Mouse (Mus musculus) right cerebral cortex, adult 2 months (tissue): ENCODE measurements around the gene Igfbp7.

Experiments
- DNase-seq, 2 experiments: peaks; one replicate each; pipeline ENCODE4 v3.0.0; 2021 to 2022; ENCODE audit warnings: low spot score in 2 of 2

The Igfbp7 gene

GRCm38 (mm10) chr5:77380321-77380901 is 27.4 kb downstream of the Igfbp7 start:
- no peak for DNase-seq

DNA sequence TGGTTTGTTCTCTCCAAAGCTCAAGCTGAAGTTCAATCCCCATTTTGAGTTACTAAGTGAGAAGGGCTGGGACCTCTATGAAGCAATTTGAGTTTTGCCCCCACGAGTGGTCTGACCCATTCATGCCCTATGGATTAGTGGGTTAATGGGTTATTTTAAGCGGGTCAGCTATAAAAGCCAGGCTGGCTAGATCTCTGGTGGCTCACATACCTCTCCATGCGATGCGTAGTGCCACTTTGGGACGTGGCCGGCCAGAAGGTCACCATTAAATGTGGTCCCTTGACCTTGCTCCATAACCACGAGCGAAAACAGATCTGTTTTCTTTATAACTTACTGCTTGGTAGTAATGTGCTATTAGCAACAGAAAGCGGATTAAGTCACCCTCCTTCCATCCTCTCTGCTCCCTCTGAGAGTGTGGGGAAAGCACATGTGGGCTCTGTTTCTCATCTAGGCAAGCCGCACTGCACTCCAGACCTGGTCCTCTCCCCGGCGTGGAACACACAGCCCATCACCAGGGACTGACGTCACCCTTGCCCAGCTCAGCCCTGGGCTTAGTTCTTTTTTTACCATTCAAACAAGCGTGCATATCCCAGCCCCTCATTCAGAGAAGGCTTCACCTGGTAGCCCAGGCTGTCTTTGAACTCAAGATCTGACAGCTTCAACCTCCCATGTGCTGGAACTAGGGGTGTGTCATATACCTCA is 28.3 kb downstream of the Igfbp7 start:
- no peak for DNase-seq

DNA sequence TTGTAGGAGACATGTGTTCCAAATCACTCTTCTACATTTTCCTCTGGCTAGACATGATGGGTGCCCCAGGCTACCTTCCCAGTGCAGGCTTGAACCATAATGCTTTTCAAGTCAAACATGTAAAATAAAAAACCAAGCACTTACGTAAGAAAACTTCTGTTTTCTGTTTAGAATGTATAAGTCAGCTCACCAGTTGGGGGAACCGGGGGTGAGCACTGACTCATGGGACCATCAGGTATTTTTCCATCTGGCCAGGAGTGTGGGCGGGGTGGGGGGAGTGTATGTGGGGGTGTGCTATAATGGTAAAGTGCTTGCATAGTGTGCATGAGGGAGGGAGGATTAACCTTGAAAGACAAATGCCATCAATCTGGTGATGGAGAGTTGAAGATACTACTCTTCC is 29.8 kb downstream of the Igfbp7 start:
- peak in 1 of 2 experiments; percentile 20 for DNase-seq

- no peak for DNase-seq
These were observed 32.3 kb downstream of the Igfbp7 start for GRCm38 (mm10) chr5:77375546-77375945.

GRCm38 (mm10) chr5:77374945-77375344 is 32.9 kb downstream of the Igfbp7 start:
- no peak for DNase-seq

DNA sequence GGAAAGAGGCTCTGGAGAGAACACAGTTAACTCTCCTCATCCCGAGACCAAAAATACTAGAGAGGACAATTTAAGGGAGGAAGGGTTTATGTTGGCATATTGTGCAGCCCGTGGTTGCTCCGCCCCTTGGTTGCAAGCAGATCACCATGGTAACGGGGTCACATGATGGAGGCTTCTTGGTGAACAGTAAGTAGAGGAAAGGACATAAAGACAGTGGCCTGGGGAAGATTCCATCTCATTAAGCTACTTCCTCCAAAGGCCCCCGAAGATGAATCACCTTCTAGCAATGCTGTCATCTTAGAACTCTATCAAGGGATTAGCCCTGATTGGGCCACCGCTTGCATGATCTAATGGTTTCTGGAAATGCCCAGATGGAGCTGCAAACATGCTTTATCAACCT is 35.1 kb downstream of the Igfbp7 start:
- DNase-seq = no peak

GRCm38 (mm10) chr5:77372242-77372641 is 35.6 kb downstream of the Igfbp7 start:
- no peak for DNase-seq

DNA sequence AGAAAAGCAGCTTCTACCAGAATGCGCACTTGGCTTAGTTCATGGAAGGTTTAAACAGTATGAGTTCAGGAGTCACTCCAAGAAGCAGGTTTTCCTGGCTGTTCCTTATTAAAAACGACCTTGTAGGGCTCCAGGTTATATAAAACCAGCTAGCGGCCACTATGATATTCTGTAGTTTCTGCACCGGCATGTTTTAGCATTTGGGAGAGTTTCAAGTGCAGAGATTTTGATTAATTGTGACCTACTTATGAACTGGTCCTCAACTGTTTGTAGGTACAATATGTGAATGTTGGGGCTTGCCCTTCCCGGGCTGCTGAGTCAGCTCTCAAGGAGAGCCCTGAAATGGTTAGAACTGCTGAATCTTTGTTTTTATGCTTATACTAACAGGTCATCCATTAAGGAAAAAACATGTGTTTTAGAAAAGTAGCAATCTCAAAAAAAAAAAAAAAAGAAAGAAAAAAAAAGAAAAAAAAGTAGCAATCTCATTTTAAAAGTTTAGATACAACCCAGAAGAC is 37.4 kb downstream of the Igfbp7 start:
- no peak for DNase-seq

- no peak for DNase-seq
These were observed 38.4 kb downstream of the Igfbp7 start for GRCm38 (mm10) chr5:77369394-77369793.

GRCm38 (mm10) chr5:77368194-77368593 is 39.6 kb downstream of the Igfbp7 start:
- DNase-seq = no peak

GRCm38 (mm10) chr5:77367682-77368081 is 40.2 kb downstream of the Igfbp7 start:
- no peak for DNase-seq

DNA sequence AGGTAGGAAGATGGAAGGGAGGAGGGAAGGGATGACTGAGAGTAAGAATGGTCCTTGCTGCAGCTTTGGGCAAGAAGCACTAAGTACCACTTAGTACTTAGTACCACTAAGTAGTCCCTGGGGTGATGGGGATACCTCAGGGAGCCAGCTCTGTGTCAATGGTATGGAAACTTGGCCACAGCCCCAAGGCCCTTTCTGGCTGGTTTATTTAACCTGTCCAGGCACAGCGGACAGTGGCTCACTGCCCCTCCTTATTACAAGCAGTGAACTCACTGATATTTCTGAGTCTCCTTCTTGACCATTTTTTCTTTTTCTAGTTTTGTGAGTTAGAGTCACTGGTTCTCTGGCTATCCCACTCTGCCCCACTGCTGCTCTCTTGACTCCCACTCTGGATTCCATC is 40.7 kb downstream of the Igfbp7 start:
- DNase-seq = no peak

DNA sequence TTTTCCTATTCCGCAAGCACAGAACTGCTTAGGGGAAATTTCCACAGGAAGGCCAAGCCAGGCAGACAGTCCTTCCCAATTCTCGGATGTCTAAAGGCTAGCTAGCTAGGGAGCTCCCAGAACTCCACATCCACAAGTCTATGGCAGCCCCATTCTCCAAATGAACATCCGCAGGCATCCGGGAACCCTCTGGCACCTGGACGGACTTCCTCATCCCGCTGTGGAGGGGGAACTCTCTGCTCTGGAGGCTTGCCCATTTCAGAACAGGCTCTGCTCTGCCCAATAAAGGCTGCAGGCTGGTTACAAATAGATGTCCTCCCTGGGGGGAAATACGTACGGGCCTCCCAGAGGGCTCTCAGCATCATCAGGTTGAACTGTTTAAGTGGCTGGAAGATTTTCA is 41.5 kb downstream of the Igfbp7 start:
- no peak for DNase-seq

DNA sequence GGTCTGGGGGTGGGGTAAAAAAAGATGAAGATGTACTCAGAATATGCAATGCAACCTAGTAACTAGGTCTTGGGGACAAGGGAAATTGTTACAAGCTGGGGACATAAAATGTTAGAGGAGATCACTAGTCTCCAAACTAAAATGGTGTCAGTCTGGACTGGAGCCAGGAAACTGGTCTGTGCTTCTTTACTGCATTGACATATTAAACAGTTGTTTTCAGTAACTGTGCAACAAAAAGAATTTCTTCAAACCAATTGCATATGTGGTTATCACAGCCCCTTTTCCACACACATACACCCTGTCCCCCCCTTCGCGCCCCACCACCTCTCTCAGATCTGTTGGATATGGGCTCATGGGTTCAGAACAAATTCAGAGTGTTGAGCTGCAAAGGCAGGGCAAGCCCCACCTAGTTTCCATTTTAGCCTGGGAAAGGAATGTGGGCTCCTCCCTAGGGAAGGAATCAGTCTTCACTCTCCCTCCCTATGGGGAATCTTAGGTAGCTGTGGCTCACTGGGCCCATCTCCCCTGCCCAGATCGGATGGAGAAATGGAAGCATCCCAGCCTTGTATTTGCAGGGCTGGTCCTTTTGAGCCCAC is 43.3 kb downstream of the Igfbp7 start:
- DNase-seq = no peak

DNA sequence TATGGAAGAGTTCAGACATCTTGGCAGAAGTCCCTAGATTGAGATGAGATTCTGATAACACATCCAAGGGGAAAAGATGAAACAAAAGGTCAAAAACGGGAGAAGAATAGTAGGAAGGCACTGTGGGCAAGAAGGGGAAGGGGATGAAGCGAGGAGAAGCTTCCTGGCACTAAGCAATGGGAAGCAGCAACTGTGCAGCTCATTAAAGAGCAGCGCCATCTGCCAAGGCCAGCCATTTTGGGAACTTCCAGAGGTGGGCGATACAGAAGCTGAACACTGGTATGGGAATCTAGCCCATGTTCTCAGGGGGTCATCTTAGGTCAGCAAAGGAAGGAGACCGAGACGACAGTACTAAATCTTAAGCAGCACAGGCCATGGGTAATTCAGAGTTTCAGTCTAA is 44.2 kb downstream of the Igfbp7 start:
- peak; percentile 49 to 50 for DNase-seq

- DNase-seq = no peak
These were observed 45.7 kb downstream of the Igfbp7 start for GRCm38 (mm10) chr5:77362120-77362519.

GRCm38 (mm10) chr5:77361006-77361405 is 46.8 kb downstream of the Igfbp7 start:
- no peak for DNase-seq

GRCm38 (mm10) chr5:77359971-77360370 is 47.9 kb downstream of the Igfbp7 start:
- no peak for DNase-seq

DNA sequence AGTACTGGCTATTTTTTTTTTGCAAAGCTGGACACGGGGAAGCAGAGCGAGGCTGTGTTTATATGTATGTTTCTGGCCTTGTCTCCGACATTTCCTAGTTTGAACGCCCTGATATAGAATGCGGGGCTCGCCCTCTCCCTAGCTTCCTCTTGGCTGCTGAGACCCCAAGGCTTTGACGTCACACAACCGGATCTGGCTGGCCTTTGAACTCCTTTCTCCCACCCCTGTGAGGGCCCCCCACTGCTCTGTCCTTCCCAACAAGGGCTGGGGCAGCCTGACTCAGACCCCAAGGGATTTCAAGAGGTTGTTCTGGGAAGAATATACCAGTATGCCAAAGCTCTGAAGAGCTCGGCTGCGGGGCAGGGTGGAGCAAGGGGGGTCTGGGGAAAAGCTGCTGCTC is 49.5 kb downstream of the Igfbp7 start:
- no peak for DNase-seq

DNA sequence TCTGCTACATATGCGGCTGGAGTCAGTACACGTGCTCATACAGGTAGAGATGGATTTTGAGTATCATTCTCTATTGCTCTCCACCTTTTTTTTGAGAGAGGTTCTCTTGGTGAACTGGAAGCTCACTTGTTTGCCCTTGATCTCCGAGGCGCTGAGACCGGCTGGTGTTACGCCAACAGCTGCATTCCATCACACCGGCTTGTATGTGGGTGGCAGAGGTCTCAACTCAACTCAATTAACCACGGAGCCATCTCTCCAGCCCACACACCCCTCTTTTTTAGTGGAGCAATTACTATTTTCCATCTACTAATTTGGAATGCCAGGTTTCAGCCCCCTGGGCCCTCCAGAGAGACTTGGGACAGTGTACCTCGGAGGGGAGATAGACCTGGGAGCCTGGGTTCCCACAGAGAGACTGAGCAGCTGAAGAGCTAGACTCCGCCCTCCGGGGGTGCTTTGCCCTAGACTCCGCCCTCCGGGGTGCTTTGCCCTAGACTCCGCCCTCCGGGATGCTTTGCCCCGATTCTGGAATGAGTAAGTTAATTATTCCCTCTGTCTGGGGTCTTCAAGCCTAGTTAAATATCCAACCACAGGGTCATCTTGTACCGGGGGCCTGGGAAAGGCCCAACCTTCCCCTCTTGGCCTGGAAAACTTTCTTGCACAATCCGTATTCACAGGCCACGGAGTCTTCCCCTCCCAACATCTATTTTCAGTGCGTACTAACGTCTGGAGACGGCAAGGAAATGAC is 50.3 kb downstream of the Igfbp7 start:
- no peak for DNase-seq

- DNase-seq = no peak
These were observed 52.3 kb downstream of the Igfbp7 start for GRCm38 (mm10) chr5:77355307-77356265.
